Mouse (Mus musculus): ENCODE data around the gene Pnliprp1. TPM values are rescaled to one million over a fixed set of nuclear protein-coding genes. Genes with fewer than 3 reads are reported as not detected.
A peak's percentile ranks its signal among the peaks of the same experiment; 100 is the strongest.

Pnliprp1 gene
- total RNA-seq, 2 experiments from 2014 or later, result 4.0 to 7.5 TPM

DNA sequence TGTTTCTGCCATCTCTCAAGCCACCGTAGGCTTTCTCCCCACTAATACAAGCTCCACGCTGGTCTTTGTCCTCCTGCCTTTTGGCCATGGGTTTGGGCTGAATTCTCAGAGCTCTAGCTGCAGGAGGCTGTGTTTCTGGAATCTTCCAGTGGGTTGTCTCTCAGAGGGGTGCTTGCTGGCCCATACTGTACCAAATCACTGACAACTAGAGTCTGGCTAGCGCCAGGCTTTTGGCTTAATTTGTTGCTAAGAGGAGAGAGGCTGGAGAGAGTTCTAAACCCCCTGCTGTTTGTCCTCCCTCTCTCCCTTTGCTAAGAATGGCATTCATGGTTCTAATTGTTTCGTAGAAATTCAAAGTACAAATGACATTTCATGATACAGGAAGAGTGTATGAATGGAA, 52.9 kb downstream of the Pnliprp1 start:
- DNase-seq, result no peak

DNA sequence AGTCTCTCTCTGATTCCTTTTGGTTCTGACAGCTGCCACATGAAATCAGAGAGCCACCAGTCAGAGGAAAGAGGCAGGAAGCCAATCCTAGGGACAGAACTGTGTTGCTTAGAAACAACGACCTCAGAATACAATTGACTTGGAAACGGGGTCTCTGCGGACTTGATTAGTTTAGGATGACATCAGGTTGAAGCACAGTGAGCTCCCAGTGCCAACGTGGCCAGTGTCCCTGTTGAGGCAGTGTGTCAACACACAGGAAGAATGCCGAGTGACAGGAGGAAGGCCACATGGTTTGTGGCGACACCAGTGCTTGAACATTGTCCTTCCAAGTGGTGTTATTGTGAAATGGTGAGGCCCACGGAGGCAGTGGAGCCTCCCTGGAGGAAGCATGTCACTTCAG, 55.3 kb downstream of the Pnliprp1 start:
- peak; percentile 24 for DNase-seq

DNA sequence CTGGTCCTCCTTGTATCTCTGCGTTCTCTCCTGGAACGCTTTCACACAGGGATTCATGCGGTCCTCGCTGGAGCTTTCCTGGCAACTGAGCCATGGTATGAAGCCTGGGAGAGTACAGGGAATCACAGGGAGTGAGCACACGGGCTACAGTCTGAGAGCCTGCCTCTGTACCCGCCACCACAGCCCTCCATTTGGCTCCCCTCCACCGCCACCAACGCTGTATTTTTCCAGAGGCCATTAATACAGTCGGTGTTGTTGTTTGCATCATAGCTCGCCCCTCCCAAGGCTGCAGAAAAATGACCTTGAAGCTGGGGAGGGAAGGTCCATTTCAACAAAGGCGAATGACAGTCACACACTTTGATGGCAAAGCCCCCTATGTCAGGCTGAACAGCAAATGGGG, 60.5 kb downstream of the Pnliprp1 start:
- peak; percentile 46 for DNase-seq

Other genes starting within 250 kb of the Pnliprp1 start
- not detected for gene Ccdc172, start 216.9 kb upstream of the Pnliprp1 start, total RNA-seq (2021)
- gene Pnlip, start 76.4 kb upstream of the Pnliprp1 start, total RNA-seq (2021), result not detected
- gene Pnliprp2, start 30.8 kb downstream of the Pnliprp1 start, total RNA-seq (2021), result not detected
- gene 1700019N19Rik, start 65.6 kb downstream of the Pnliprp1 start, total RNA-seq (2021), result not detected
- gene Eno4, start 214.5 kb downstream of the Pnliprp1 start, total RNA-seq (2021), result under 1 TPM in 1 of 2 experiments, not detected in 1; 0.24 TPM
- gene Hspa12a, start 214.8 kb downstream of the Pnliprp1 start, total RNA-seq (2021), result 10 to 100 TPM; 37.5 to 46.5 TPM

Data from adrenal gland, postnatal 10 days (tissue).